Mouse (Mus musculus) erythroid progenitor cell, adult 5-6 weeks (primary cell): ENCODE data around the gene Surf1. TPM values are rescaled to one million over a fixed set of nuclear protein-coding genes. Genes with fewer than 3 reads are reported as not detected.

ENCODE experiments used
- ATAC-seq: replicated peaks from 2 replicates; pipeline ENCODE4 v1.8.0; 2016; ENCODE audit warnings: moderate number of reproducible peaks, mild to moderate bottlenecking, moderate TSS enrichment, inconsistent platforms; ENCODE audit not compliant: poor library complexity, low FRiP score, severe bottlenecking
- total RNA-seq, 2 experiments: library from RNA; stranded (forward) in 1 of 2; stranded (reverse) in 1 of 2; fragments of 150-400 nt in 1 of 2; fragments of 186-747, 209-891 nt in 1 of 2; gene quantifications; 2 replicates each; pipeline versions ENCODE4 v1.2.3 to v1.2.4; 2015 to 2017; ENCODE audit warnings: low replicate concordance in 2 of 2

Gene Surf1
- total RNA-seq (2015; ENCODE audit: low replicate concordance) (41.1 and 42.3 TPM in 2 replicates), total RNA-seq (2017; ENCODE audit: low replicate concordance) (13.5 and 16.5 TPM in 2 replicates)

GRCm38 (mm10) chr2:26915927-26916728 is at the start of gene Surf1, which contains the start of gene Surf2:
Gene Surf1, minus strand, starts transcription at chr2:26916530.
Gene Surf2, plus strand, starts transcription at chr2:26916367.
- ATAC-seq, result peak; percentile 80

- peak; percentile 22; the same call in 1 of the 2 replicates for ATAC-seq
Observed at GRCm38 (mm10) chr2:26964724-26965370, 48.5 kb upstream of the Surf1 start.

GRCm38 (mm10) chr2:26963923-26964723 is 47.8 kb upstream of the Surf1 start, which contains the start of gene Rexo4:
Gene Rexo4, minus strand, starts transcription at chr2:26964386.
- ATAC-seq, result peak; percentile 95

GRCm38 (mm10) chr2:26960756-26961155 is 44.4 kb upstream of the Surf1 start:
- ATAC-seq, result no peak

- ATAC-seq, result no peak
Observed at GRCm38 (mm10) chr2:26957488-26957859, 41.1 kb upstream of the Surf1 start.

- ATAC-seq, result no peak
Observed at GRCm38 (mm10) chr2:26956811-26957487, 40.6 kb upstream of the Surf1 start.

GRCm38 (mm10) chr2:26954735-26955395 is 38.5 kb upstream of the Surf1 start:
- no peak for ATAC-seq

- no peak for ATAC-seq
Observed at GRCm38 (mm10) chr2:26952866-26953265, 36.5 kb upstream of the Surf1 start.

GRCm38 (mm10) chr2:26952193-26952592 is 35.9 kb upstream of the Surf1 start:
- no peak for ATAC-seq

- ATAC-seq, result no peak
Observed at GRCm38 (mm10) chr2:26951346-26951905, 35.1 kb upstream of the Surf1 start.

GRCm38 (mm10) chr2:26950411-26950810 is 34.1 kb upstream of the Surf1 start:
- no peak for ATAC-seq

- no peak for ATAC-seq
Observed at GRCm38 (mm10) chr2:26943253-26943652, 26.9 kb upstream of the Surf1 start.

- ATAC-seq, result no peak
Observed at GRCm38 (mm10) chr2:26941539-26941938, 25.2 kb upstream of the Surf1 start.

GRCm38 (mm10) chr2:26936425-26936824 is 20.1 kb upstream of the Surf1 start:
- ATAC-seq, result no peak

GRCm38 (mm10) chr2:26935286-26935685 is 19.0 kb upstream of the Surf1 start:
- ATAC-seq, result no peak

- ATAC-seq, result peak; percentile 89
Observed at GRCm38 (mm10) chr2:26933304-26934055, 17.1 kb upstream of the Surf1 start, which contains the start of the genes Surf4 and Stkld1. Gene Surf4, minus strand, starts transcription at chr2:26933928. Gene Stkld1, plus strand, starts transcription at chr2:26934047.

- 0 out of 2 replicates have a peak, but pooled peaks have one; percentile 14 for ATAC-seq
Observed at GRCm38 (mm10) chr2:26932473-26933303, 16.4 kb upstream of the Surf1 start.
